Mouse (Mus musculus): ENCODE results near the gene Dcp1b. TPM values are rescaled to one million over a fixed set of nuclear protein-coding genes. Genes with fewer than 3 reads are reported as not detected.

The Dcp1b gene
- 10 to 100 TPM; 15.0 to 22.5 TPM for total RNA-seq (2021)

- DNase-seq (ENCODE audit: extremely low spot score in 1 of 2, low spot score in 1 of 2): peak; percentile 72 to 81
Measured at GRCm38 (mm10) chr6:119175078-119175853, at the start of gene Dcp1b. Gene Dcp1b (plus strand): TSS chr6:119175253.

GRCm38 (mm10) chr6:119126991-119127390 lies 48.1 kb upstream of the Dcp1b start:
- DNase-seq (ENCODE audit: extremely low spot score in 1 of 2, low spot score in 1 of 2): no peak

GRCm38 (mm10) chr6:119128076-119128475 lies 47.0 kb upstream of the Dcp1b start:
- no peak for DNase-seq (ENCODE audit: extremely low spot score in 1 of 2, low spot score in 1 of 2)

- DNase-seq (ENCODE audit: extremely low spot score in 1 of 2, low spot score in 1 of 2): no peak
Measured at GRCm38 (mm10) chr6:119128521-119128920, 46.5 kb upstream of the Dcp1b start.

- peak in 1 of 2 experiments; percentile 63 for DNase-seq (ENCODE audit: extremely low spot score in 1 of 2, low spot score in 1 of 2)
Measured at GRCm38 (mm10) chr6:119129664-119130063, 45.4 kb upstream of the Dcp1b start.

GRCm38 (mm10) chr6:119132111-119132735 lies 42.8 kb upstream of the Dcp1b start:
- no peak for DNase-seq (ENCODE audit: extremely low spot score in 1 of 2, low spot score in 1 of 2)

- no peak for DNase-seq (ENCODE audit: extremely low spot score in 1 of 2, low spot score in 1 of 2)
Measured at GRCm38 (mm10) chr6:119132863-119133262, 42.2 kb upstream of the Dcp1b start.

- no peak for DNase-seq (ENCODE audit: extremely low spot score in 1 of 2, low spot score in 1 of 2)
Measured at GRCm38 (mm10) chr6:119137768-119138167, 37.3 kb upstream of the Dcp1b start.

- no peak for DNase-seq (ENCODE audit: extremely low spot score in 1 of 2, low spot score in 1 of 2)
Measured at GRCm38 (mm10) chr6:119139561-119139960, 35.5 kb upstream of the Dcp1b start.

- no peak for DNase-seq (ENCODE audit: extremely low spot score in 1 of 2, low spot score in 1 of 2)
Measured at GRCm38 (mm10) chr6:119145109-119145508, 29.9 kb upstream of the Dcp1b start.

GRCm38 (mm10) chr6:119165677-119166076 lies 9.4 kb upstream of the Dcp1b start:
- no peak for DNase-seq (ENCODE audit: extremely low spot score in 1 of 2, low spot score in 1 of 2)

GRCm38 (mm10) chr6:119174307-119175074 lies 562 bp upstream of the Dcp1b start:
- DNase-seq (ENCODE audit: extremely low spot score in 1 of 2, low spot score in 1 of 2): no peak

GRCm38 (mm10) chr6:119176103-119176502 lies 1.1 kb downstream of the Dcp1b start:
- DNase-seq (ENCODE audit: extremely low spot score in 1 of 2, low spot score in 1 of 2): no peak

- no peak for DNase-seq (ENCODE audit: extremely low spot score in 1 of 2, low spot score in 1 of 2)
Measured at GRCm38 (mm10) chr6:119177101-119177500, 2.0 kb downstream of the Dcp1b start.

GRCm38 (mm10) chr6:119180188-119180587 lies 5.1 kb downstream of the Dcp1b start:
- DNase-seq (ENCODE audit: extremely low spot score in 1 of 2, low spot score in 1 of 2): no peak

- no peak for DNase-seq (ENCODE audit: extremely low spot score in 1 of 2, low spot score in 1 of 2)
Measured at GRCm38 (mm10) chr6:119182211-119182610, 7.2 kb downstream of the Dcp1b start.

- DNase-seq (ENCODE audit: extremely low spot score in 1 of 2, low spot score in 1 of 2): no peak
Measured at GRCm38 (mm10) chr6:119183781-119184180, 8.7 kb downstream of the Dcp1b start.

- peak in 1 of 2 experiments; percentile 21 for DNase-seq (ENCODE audit: extremely low spot score in 1 of 2, low spot score in 1 of 2)
Measured at GRCm38 (mm10) chr6:119186658-119187057, 11.6 kb downstream of the Dcp1b start.

- no peak for DNase-seq (ENCODE audit: extremely low spot score in 1 of 2, low spot score in 1 of 2)
Measured at GRCm38 (mm10) chr6:119187631-119188030, 12.6 kb downstream of the Dcp1b start.

- DNase-seq (ENCODE audit: extremely low spot score in 1 of 2, low spot score in 1 of 2): no peak
Measured at GRCm38 (mm10) chr6:119191478-119191877, 16.4 kb downstream of the Dcp1b start.

- DNase-seq (ENCODE audit: extremely low spot score in 1 of 2, low spot score in 1 of 2): no peak
Measured at GRCm38 (mm10) chr6:119193571-119194154, 18.6 kb downstream of the Dcp1b start.

All from layer of hippocampus, postnatal 25 days (tissue).